17 mouse cellular contexts compared by ENCODE assay signal in genomic region chr1:59891185-59891584, GRCm38 (mm10).
"Had no signal": no experiment of that assay in that cellular context is flagged by ENCODE, and none has a peak within 500 bp of the region (broad histone marks: within the 10 kb centered on the region; RNA-seq: fewer than 3 reads in every experiment).

No protein-coding gene starts in this region.

- H3K4me3 ChIP-seq: lung, embryonic 15.5 days; megakaryocyte, embryonic 14.5 days; midbrain, embryonic 13.5 days; midbrain, embryonic 15.5 days; neural tube, embryonic 12.5 days; stomach, embryonic 15.5 days had no signal

- H3K27me3 ChIP-seq: lung, embryonic 15.5 days; megakaryocyte, embryonic 14.5 days; midbrain, embryonic 13.5 days; midbrain, embryonic 15.5 days; neural tube, embryonic 12.5 days; stomach, embryonic 15.5 days had no signal

- H3K4me2 ChIP-seq: lung, embryonic 15.5 days; midbrain, embryonic 11.5 days; midbrain, embryonic 13.5 days; midbrain, embryonic 15.5 days; neural tube, embryonic 12.5 days; stomach, embryonic 15.5 days had no signal

- H3K4me1 ChIP-seq: midbrain, embryonic 15.5 days; neural tube, embryonic 12.5 days; stomach, embryonic 15.5 days had no signal

- H3K36me3 ChIP-seq: lung, embryonic 15.5 days; midbrain, embryonic 13.5 days; midbrain, embryonic 15.5 days; neural tube, embryonic 12.5 days; stomach, embryonic 15.5 days had no signal

- H3K27ac ChIP-seq: lung, embryonic 15.5 days; macrophage; midbrain, embryonic 13.5 days; midbrain, embryonic 15.5 days; neural tube, embryonic 12.5 days; stomach, embryonic 15.5 days; stomach, postnatal 0 days had no signal

- DNase-seq: lung, adult 2 months; lung, postnatal 14 days; lung, postnatal 36 days; right cerebral cortex, postnatal 14 days; thymus, adult 2 months; thymus, postnatal 25 days; thymus, postnatal 4 days had no signal

- H3K9me3 ChIP-seq: lung, embryonic 15.5 days; midbrain, embryonic 13.5 days; midbrain, embryonic 15.5 days; neural tube, embryonic 12.5 days; stomach, embryonic 15.5 days had no signal

- H3K9ac ChIP-seq: lung, embryonic 15.5 days; midbrain, embryonic 13.5 days; midbrain, embryonic 15.5 days; neural tube, embryonic 12.5 days; stomach, embryonic 15.5 days had no signal

- ATAC-seq: lung, postnatal 0 days; midbrain, embryonic 13.5 days; midbrain, embryonic 15.5 days had no signal
